Mouse (Mus musculus) liver, postnatal 0 days (tissue): Measurements from ENCODE around the gene Lrrc49.

Experiments
- CTCF ChIP-seq: sonication (generic); IDR thresholded peaks from 2 replicates; pipeline ENCODE4 v1.5.1; 2016; ENCODE audit warnings: antibody characterized with exemption, low read depth
- EP300 ChIP-seq: IDR thresholded peaks from 2 replicates; pipeline ENCODE4 v1.6.1; 2016; ENCODE audit warnings: antibody characterized with exemption, low read depth, mild to moderate bottlenecking

- no peak for TF ChIP-seq EP300
- no peak for TF ChIP-seq CTCF
These were observed 71.0 kb downstream of the Lrrc49 start for GRCm38 (mm10) chr9:60616946-60617345.
